In the genomic region with DNA sequence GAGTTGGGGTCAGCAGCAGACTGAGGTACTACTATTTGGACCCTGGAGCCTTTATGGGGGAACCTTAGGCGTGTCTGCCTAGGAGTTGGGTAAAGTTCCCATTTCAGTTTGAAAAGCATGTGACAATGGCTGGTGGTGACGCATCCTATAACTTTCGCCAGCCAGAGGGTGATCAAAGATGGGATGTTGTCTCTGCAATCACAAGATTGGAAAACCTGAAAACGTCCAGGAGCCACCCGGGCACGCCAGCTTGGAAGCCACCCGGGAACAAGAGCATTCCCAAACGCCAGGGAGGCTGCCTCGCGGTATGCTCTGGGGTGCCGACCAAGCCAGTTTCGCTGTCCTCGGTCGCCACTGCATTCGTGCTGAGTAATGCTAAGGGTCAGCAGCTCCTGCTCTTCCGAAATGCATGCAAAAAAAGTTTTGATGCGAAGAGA, we compare ENCODE assay signal across 8 mouse cellular contexts. TPM values are rescaled to one million over a fixed set of nuclear protein-coding genes. Genes with fewer than 3 reads are reported as not detected.
DNase-seq lines count a peak whose midpoint lies in the region; ATAC-seq and TF ChIP-seq lines count a peak whose summit lies in the region.

No protein-coding gene starts in this region.

- no peaks in the 10 kb centered on the region; the same call in 1 of the 2 replicates for H3K36me3 ChIP-seq in neural tube, embryonic 11.5 days (ENCODE audit: control insufficient read depth, insufficient read depth, low read length)
- H3K36me3 ChIP-seq in heart, postnatal 0 days (replicated peaks; ENCODE audit: control insufficient read depth, insufficient read depth, low read length), result 0 out of 2 replicates have a peak, but pooled peaks cover 3% of the 10 kb centered on the region

- peak; percentile 10 for ATAC-seq in neural tube, embryonic 11.5 days (ENCODE audit: insufficient read depth, low FRiP score, low TSS enrichment)
- 0 out of 2 replicates have a peak, but pooled peaks have one; percentile 1 for ATAC-seq in heart, postnatal 0 days (ENCODE audit: insufficient read depth, low read depth)

- peak; percentile 64 for DNase-seq in adrenal gland, postnatal 14 days
- DNase-seq in adrenal gland, postnatal 36 days, result no peak
- no peak for DNase-seq in neural tube, embryonic 11.5 days (ENCODE audit: low spot score)
- no peak for DNase-seq in neural tube, embryonic 10.5 days (ENCODE audit: extremely low spot score, low spot score)
- peak; percentile 39 for DNase-seq in heart, postnatal 0 days (ENCODE audit: low spot score)
- DNase-seq in lung, postnatal 25 days (ENCODE audit: low spot score), result peak; percentile 36
- DNase-seq in frontal cortex, postnatal 36 days (ENCODE audit: low spot score in 2 of 2), result no peak
- DNase-seq in cerebellum, postnatal 4 days (ENCODE audit: low spot score in 2 of 2), result no peak

- H3K27me3 ChIP-seq in neural tube, embryonic 11.5 days (ENCODE audit: control insufficient read depth, insufficient read depth, low read length), result no peaks in the 10 kb centered on the region
- no peaks in the 10 kb centered on the region for H3K27me3 ChIP-seq in heart, postnatal 0 days (ENCODE audit: control insufficient read depth, insufficient read depth, low read length)

- H3K4me3 ChIP-seq in neural tube, embryonic 11.5 days (ENCODE audit: low read depth, low read length), result peak overlapping the region; percentile 34
- peak overlapping the region; percentile 49 for H3K4me3 ChIP-seq in heart, postnatal 0 days (ENCODE audit: low read depth, low read length)

- H3K9me3 ChIP-seq in neural tube, embryonic 11.5 days (ENCODE audit: control insufficient read depth, low read length), result no peaks in the 10 kb centered on the region
- no peaks in the 10 kb centered on the region for H3K9me3 ChIP-seq in heart, postnatal 0 days (replicated peaks; ENCODE audit: control insufficient read depth, low read length)

- H3K4me2 ChIP-seq in neural tube, embryonic 11.5 days (ENCODE audit: low read depth), result peak overlapping the region; percentile 64
- H3K4me2 ChIP-seq in heart, postnatal 0 days (ENCODE audit: low read depth, low read length), result peak overlapping the region; percentile 58

- WGBS in neural tube, embryonic 11.5 days, result 4% methylated on average over 17 of the region's 17 CpGs
- WGBS in heart, postnatal 0 days, result 3% methylated on average over 17 of the region's 17 CpGs

- TF ChIP-seq CTCF in heart, postnatal 0 days (IDR thresholded peaks at IDR 0.05; ENCODE audit: low read depth), result no peak

- TF ChIP-seq EP300 in heart, postnatal 0 days (IDR thresholded peaks at IDR 0.05; ENCODE audit: low read depth), result peak; percentile 23; the same call in 1 of the 2 replicates

- H3K27ac ChIP-seq in neural tube, embryonic 11.5 days (ENCODE audit: low read depth, low read length), result peak overlapping the region; percentile 63
- peak overlapping the region; percentile 88 for H3K27ac ChIP-seq in heart, postnatal 0 days (ENCODE audit: low read depth)

- H3K9ac ChIP-seq in neural tube, embryonic 11.5 days (ENCODE audit: low read length), result peak overlapping the region; percentile 71
- H3K9ac ChIP-seq in heart, postnatal 0 days (replicated peaks; ENCODE audit: low read depth, low read length), result peak overlapping the region; percentile 50

- H3K4me1 ChIP-seq in neural tube, embryonic 11.5 days (ENCODE audit: control insufficient read depth, insufficient read depth, low read length), result peaks cover 12% of the 10 kb centered on the region; the same call in 1 of the 2 replicates
- peaks cover 24% of the 10 kb centered on the region for H3K4me1 ChIP-seq in heart, postnatal 0 days (ENCODE audit: control insufficient read depth, insufficient read depth)

RNA-seq across cellular contexts. Expression of gene G3bp1, which starts 0.9 kb away (rescaled TPM):
- total RNA-seq in adrenal gland, postnatal 14 days (2021), result 61.8 and 61.9 TPM in 2 replicates
- 10 to 100 TPM; 58.5 to 63.4 TPM for total RNA-seq in adrenal gland, postnatal 36 days (2021)
- polyA plus RNA-seq in neural tube, embryonic 11.5 days (2014; fragmentation: Nextera tagmentation; extraction: Ambion mirVana), result 235 and 236 TPM in 2 replicates
- 48.5 and 70.6 TPM in 2 replicates for total RNA-seq in heart, postnatal 0 days (2014; rRNA removed; ENCODE audit: low replicate concordance)
- 58.0 and 59.4 TPM in 2 replicates for polyA plus RNA-seq in heart, postnatal 0 days (2015; fragmentation: Nextera tagmentation; extraction: Ambion mirVana)

RNA-seq across cellular contexts. Expression of gene Atox1, which starts 7.6 kb away (rescaled TPM):
- total RNA-seq in adrenal gland, postnatal 14 days (2021), result 255 and 290 TPM in 2 replicates
- 100 to 1,000 TPM; 216 to 347 TPM for total RNA-seq in adrenal gland, postnatal 36 days (2021)
- polyA plus RNA-seq in neural tube, embryonic 11.5 days (2014; fragmentation: Nextera tagmentation; extraction: Ambion mirVana), result 244 and 248 TPM in 2 replicates
- total RNA-seq in heart, postnatal 0 days (2014; rRNA removed; ENCODE audit: low replicate concordance), result 262 and 340 TPM in 2 replicates
- 346 and 351 TPM in 2 replicates for polyA plus RNA-seq in heart, postnatal 0 days (2015; fragmentation: Nextera tagmentation; extraction: Ambion mirVana)

RNA-seq across cellular contexts. Expression of gene Sparc, which starts 45.6 kb away (rescaled TPM):
- total RNA-seq in adrenal gland, postnatal 14 days (2021), result 2,357 and 2,456 TPM in 2 replicates
- total RNA-seq in adrenal gland, postnatal 36 days (2021), result 1,000 to 10,000 TPM; 2,443 to 3,326 TPM
- polyA plus RNA-seq in neural tube, embryonic 11.5 days (2014; fragmentation: Nextera tagmentation; extraction: Ambion mirVana), result 450 and 492 TPM in 2 replicates
- 829 and 887 TPM in 2 replicates for total RNA-seq in heart, postnatal 0 days (2014; rRNA removed; ENCODE audit: low replicate concordance)
- 1,674 and 1,711 TPM in 2 replicates for polyA plus RNA-seq in heart, postnatal 0 days (2015; fragmentation: Nextera tagmentation; extraction: Ambion mirVana)

Comparison
In these comparisons a context has a peak if more than half of its experiments do, and no peak if none do; other contexts are left out.
1. DNase-seq: peak in adrenal gland, postnatal 14 days (single experiment), heart, postnatal 0 days (single experiment) and lung, postnatal 25 days (single experiment); none in adrenal gland, postnatal 36 days (0 of 2), neural tube, embryonic 11.5 days (single experiment), neural tube, embryonic 10.5 days (single experiment), frontal cortex, postnatal 36 days (0 of 2) and cerebellum, postnatal 4 days (0 of 2).